Mouse (Mus musculus): ENCODE measurements around the gene Snx7. TPM values are rescaled to one million over a fixed set of nuclear protein-coding genes. Genes with fewer than 3 reads are reported as not detected.

Snx7 gene
- total and polyA plus RNA-seq, 3 experiments: 14.4 to 54.0 (median 37.7) TPM

DNA sequence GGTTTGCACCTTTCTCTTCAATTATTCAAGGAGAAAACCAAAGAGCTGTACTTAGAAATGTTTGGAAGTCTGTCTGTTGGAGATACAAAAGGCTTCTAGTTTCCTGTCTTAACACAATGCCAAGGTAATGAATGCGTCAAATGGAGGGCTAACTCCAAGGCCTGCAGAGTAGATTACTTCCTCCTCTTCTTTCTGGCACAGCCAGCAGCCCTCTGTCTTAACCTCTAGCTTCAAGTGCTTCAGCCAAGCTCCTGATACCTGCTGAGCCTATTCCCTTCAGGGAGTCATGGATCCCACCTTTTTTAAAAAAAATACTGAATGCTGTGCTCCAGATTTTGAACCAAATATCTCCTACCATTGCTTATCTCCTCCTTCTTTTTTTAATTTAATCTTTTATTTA is 51.1 kb downstream of the Snx7 start:
- DNase-seq: no peak

DNA sequence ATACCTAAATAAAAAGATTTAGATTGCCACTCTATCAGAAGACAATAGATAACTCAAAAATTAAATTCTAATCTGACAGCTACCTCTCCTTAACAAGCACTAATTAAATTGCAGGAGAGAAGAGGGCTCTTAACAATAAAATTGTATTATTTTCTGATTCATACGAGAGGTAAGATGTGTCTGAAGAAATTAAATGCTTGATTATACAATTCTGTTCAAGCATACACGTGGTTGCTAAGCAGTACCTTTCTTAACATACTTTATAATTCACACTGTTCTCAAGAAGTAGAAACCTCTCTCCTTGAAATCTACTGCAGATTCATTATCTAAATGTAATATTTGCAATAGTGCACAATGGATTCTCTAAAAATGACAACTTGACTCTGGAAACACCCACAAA is 54.5 kb downstream of the Snx7 start:
- DNase-seq: no peak

DNA sequence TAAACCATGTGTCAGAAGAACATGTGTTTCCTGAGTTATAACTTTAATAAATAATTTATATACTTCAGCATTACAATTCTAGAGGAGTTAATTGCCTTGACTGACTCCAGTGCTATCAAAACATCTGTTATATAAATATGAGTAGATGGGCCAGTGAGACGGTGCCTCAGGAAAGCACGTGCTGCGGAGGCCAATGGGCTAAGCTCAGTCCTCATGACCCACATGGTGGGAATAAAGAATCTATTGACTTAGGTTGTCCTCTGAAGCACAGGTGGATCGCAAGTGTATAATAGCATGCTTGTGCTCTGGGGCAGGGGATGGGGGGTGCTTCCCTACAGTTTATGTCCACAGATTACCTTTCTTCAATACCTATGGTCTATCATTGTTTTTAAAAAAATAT is 56.6 kb downstream of the Snx7 start:
- DNase-seq: no peak

DNA sequence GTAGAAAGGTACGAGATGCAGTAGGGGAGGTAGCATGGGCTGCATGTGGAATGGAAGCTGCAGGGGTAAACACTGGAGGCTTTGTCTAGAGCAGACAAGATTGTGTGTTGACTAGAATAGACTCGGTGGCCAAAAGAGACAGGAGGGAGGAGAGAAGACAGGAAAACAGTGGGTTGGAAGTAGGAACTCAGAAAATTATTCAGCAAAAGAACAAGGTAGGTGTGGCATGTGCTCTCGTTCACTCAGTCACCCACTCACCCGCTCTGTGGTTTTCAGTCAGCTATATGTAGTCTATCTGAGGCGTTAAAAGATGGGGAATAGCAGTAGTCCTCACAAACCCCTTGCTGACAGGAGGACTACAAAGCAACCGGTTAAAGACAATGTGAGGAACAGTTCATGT is 63.0 kb downstream of the Snx7 start:
- DNase-seq: no peak

DNA sequence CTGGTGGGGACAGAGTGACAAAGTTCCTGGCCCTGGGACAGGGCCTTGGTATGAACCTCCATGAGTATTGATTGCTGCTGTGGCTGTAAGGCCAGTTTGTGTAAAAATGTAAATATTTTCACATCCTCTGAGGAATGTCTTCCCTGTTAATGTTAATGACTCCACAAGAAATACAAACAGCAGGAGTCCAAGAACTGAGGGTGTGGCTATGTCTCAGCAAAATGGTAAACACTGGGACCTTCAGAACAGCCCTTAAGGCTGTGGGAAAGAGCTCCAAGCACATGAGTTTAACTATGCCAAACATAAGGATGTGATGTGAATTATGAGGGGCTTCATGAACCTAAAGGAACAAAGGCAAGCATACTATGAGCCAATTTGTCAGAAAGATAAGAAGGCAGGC is 74.2 kb downstream of the Snx7 start:
- DNase-seq: no peak

DNA sequence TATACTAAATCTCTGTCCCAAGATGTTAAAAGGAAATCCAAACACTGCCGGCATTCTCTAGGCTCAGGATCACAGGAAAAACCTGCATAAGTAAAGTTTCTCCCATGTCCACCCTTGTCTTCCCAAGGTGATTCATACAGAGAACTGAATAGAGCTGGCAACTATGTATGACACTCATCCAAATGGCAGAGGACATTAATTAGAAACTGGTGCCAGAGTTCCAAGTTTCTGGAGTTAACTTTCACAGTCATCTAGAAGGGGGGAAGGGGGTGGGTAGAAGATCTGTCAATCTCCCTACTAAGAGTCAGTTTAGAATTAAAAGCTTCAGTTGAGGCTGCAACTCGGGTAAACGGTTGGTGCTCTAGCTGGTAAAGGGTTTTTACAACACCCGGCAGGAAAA is 76.8 kb downstream of the Snx7 start:
- DNase-seq: no peak

DNA sequence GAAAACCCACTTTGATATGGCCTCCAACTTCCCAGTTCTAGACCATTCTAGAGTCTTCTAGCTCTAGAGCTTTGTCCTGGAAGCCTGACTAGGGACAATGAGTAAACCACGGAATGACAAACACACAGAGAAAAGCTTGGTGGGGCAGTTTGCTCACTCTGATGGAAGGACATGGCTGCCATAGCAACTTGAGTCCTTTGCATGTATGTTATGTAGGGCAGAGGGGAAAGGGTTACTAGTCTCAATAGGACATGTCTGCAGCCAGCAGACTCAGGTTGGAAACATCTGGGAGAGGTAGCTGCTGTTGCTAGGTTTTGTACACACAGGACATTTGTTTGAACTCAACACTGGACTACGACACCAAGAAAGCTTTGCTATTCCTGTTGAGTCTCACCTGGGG is 77.5 kb downstream of the Snx7 start:
- no peak for DNase-seq

DNA sequence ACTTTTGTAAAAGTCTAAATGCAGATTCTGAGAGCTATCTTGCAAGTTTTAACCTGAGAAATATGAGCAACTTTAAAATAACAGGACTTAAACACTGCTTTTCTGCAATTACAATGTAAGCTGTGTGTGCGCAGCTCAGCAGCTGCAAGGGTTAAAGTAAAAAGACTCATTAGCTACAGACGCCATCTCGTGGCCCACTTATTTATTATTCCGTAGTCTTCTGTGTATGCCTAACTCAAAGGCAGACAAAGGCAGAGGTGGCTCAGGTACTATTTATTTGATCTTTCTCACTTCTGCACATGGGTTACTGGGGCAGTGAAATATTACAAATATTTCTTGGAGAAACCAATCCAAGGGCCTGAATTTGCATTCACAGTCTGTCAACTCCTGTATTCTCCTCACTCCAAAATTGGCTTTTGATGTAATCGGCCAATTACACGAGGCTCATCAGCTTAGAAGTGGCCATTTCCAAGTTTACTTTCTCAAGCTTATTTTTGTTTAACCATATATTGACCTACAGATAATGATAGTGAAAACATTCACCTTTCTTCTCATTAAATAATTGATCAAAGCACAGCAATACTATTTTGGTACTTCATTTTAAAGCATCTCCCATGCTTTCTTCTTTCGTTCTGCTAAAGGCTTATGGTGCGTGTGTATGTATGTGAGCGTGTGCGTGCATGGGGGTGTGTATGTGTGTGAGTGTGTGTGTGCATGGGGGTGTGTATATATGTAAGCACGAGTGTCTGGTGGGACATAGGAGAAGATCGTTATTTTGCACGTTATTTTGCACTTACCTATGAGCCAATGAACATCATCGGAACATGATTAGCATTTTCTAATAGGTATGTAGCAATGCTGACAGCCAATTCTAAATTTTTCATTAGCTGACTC is 79.7 kb downstream of the Snx7 start:
- no peak for DNase-seq

DNA sequence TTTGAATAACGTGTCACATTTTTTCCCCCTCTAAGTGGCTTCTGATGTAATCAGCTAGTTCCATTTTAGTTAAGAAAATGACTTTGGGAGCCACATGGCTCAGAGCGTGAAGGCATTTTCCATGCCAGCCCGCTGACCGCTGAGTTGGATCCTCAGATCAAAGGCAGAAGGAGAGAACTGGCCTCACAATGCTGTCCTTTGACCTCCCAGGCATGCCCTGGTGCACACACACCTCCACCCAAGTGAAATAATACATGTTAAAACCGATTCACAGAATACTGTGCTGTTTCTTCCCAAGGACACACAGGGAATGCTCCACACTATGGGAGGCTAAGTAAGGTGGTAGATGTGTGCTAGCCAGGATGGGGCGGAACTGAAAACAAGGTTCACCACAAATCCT is 81.5 kb downstream of the Snx7 start:
- DNase-seq: peak; percentile 30

DNA sequence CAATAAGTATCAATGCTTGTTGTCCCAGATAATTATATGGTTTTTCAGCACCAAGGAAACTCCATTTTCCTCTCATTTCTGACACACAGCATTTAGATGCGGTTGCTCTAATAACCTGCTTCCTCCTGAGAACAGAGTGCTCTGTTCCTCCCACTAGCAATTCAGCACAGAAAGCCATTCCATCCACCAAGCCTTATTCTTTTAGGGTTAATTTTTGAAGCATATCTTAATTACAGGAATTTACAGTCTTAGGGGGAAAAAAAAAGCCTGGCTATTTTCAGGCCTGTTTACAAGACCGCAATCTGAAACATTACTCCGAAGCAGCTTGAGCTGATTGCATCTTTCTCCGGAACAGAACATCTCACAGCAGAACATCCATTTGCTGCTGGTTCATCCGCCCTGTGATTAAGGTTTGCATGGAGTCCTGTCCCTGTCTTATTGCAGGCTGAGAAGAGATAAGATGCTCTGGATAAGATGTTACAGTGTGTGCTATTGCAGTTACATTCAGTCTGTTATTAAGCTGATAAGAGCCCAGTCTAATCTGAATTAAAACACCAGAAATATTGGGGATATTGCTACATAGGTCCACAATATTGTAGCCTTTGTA is 116.5 kb downstream of the Snx7 start:
- no peak for DNase-seq

DNA sequence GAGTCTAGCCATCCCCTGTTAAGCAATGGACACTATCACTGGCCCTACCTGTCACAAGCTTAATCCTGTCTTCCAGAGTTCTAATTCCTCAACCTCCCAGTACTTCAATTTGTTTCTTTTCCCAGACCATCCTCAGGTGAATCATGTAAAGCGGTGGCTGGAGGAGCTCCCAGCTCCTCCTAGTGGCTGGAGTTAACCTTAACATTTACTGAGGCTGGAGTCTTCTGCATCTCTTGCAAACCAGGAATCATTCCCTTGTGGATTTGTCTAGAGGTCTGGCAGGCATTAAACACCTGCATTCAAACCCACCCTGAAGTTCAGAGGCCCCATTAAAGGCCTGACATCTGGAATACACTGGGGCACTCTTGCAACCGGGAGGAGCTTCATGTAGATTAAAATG is 117.1 kb downstream of the Snx7 start:
- no peak for DNase-seq

DNA sequence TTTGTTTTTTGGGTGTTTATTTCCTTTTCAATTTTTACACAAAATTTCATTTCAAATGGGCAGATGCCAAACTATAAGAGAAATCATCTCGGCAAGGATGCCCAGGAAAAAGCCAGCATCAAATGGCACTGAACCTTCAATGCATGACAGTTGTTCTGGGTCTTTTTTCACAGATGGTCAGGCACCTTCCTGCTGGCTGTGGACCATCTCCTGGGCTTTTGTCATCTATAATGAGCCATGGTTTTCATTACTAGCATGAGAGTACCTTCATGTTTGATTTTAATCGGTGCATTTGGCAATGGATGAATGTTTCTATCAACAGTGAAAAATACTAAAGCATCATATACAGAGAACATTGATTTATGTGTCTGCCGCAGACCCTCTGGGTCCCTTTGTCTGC is 119.5 kb downstream of the Snx7 start:
- DNase-seq: no peak

DNA sequence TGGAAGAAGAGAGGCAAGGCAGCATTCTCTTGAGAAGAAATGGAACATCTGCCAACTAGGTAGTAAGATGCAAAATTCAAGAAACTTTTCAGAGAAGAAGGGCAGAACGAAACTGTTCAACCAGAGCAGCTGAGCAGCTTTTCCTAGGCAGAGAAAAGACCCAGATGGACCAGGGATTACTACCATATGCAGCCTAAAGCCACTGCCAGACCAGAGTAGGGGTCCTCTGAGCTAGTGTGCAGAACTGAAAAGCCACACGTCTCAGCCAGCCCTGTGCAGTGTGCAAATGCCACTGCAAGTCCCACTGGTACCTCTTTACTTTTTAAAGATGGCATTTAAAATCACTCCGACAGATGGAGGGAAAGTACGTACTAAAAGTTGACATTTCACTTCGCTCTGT is 129.0 kb downstream of the Snx7 start:
- DNase-seq: no peak

DNA sequence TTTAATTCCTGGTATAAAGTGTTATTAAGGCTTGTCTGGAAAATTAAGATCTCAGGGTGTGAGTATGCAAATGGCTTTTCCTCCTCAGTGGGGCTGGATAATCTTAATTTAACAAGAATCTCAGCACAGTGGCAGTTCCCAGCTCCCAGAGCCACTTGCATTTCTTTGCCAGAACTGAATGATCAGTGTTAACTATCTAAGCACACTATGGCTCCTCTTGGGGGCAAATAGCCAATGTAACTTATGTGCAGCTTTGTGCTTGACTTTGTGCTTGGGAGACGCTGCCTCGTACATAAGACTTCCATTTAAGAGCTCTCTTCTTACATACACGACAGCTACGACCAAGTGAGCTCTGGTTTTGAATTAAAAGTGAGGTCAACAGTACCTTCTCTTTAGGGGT is 136.1 kb downstream of the Snx7 start:
- DNase-seq: no peak

Small RNA genes lying within 50 kb of the gene (microRNA-seq; reads per million reads assigned to microRNA genes)
- gene Gm24811: 0 reads per million in 2 experiments

Measured in adrenal gland, adult 2 months (tissue).